Mouse (Mus musculus): ENCODE measurements around the gene Sgip1.

The Sgip1 gene

GRCm38 (mm10) chr4:102741287-102741686 lies at the start of gene Sgip1:
Gene Sgip1, plus strand, starts transcription at chr4:102741297.
- no peak for DNase-seq (ENCODE audit: extremely low read depth, low read depth)

- no peak for DNase-seq (ENCODE audit: extremely low read depth, low read depth)
Observed at GRCm38 (mm10) chr4:102691402-102691801, 49.7 kb upstream of the Sgip1 start.

GRCm38 (mm10) chr4:102697966-102698365 lies 43.1 kb upstream of the Sgip1 start:
- DNase-seq (ENCODE audit: extremely low read depth, low read depth) = no peak

GRCm38 (mm10) chr4:102711731-102712130 lies 29.4 kb upstream of the Sgip1 start:
- no peak for DNase-seq (ENCODE audit: extremely low read depth, low read depth)

GRCm38 (mm10) chr4:102715532-102715931 lies 25.6 kb upstream of the Sgip1 start:
- DNase-seq (ENCODE audit: extremely low read depth, low read depth) = no peak

- no peak for DNase-seq (ENCODE audit: extremely low read depth, low read depth)
Observed at GRCm38 (mm10) chr4:102717123-102717828, 23.8 kb upstream of the Sgip1 start.

- peak; percentile 8 for DNase-seq (ENCODE audit: extremely low read depth, low read depth)
Observed at GRCm38 (mm10) chr4:102719535-102719934, 21.6 kb upstream of the Sgip1 start.

GRCm38 (mm10) chr4:102719951-102720350 lies 21.1 kb upstream of the Sgip1 start:
- DNase-seq (ENCODE audit: extremely low read depth, low read depth) = no peak

- DNase-seq (ENCODE audit: extremely low read depth, low read depth) = peak; percentile 5
Observed at GRCm38 (mm10) chr4:102724442-102724841, 16.7 kb upstream of the Sgip1 start.

- DNase-seq (ENCODE audit: extremely low read depth, low read depth) = no peak
Observed at GRCm38 (mm10) chr4:102730976-102731375, 10.1 kb upstream of the Sgip1 start.

- DNase-seq (ENCODE audit: extremely low read depth, low read depth) = no peak
Observed at GRCm38 (mm10) chr4:102734022-102734657, 7.0 kb upstream of the Sgip1 start.

- DNase-seq (ENCODE audit: extremely low read depth, low read depth) = no peak
Observed at GRCm38 (mm10) chr4:102753334-102754090, 12.4 kb downstream of the Sgip1 start.

- DNase-seq (ENCODE audit: extremely low read depth, low read depth) = no peak
Observed at GRCm38 (mm10) chr4:102759095-102759890, 18.2 kb downstream of the Sgip1 start.

GRCm38 (mm10) chr4:102760042-102760821 lies 19.1 kb downstream of the Sgip1 start:
- DNase-seq (ENCODE audit: extremely low read depth, low read depth) = no peak

- peak; percentile 33 for DNase-seq (ENCODE audit: extremely low read depth, low read depth)
Observed at GRCm38 (mm10) chr4:102762075-102762474, 21.0 kb downstream of the Sgip1 start.

- DNase-seq (ENCODE audit: extremely low read depth, low read depth) = no peak
Observed at GRCm38 (mm10) chr4:102769070-102769469, 28.0 kb downstream of the Sgip1 start.

- no peak for DNase-seq (ENCODE audit: extremely low read depth, low read depth)
Observed at GRCm38 (mm10) chr4:102769936-102770335, 28.8 kb downstream of the Sgip1 start.

- no peak for DNase-seq (ENCODE audit: extremely low read depth, low read depth)
Observed at GRCm38 (mm10) chr4:102771598-102772357, 30.7 kb downstream of the Sgip1 start.

- no peak for DNase-seq (ENCODE audit: extremely low read depth, low read depth)
Observed at GRCm38 (mm10) chr4:102773225-102773624, 32.1 kb downstream of the Sgip1 start.

GRCm38 (mm10) chr4:102773841-102774240 lies 32.7 kb downstream of the Sgip1 start:
- no peak for DNase-seq (ENCODE audit: extremely low read depth, low read depth)
